16 mouse cellular contexts compared by ENCODE assay signal in the genomic region with DNA sequence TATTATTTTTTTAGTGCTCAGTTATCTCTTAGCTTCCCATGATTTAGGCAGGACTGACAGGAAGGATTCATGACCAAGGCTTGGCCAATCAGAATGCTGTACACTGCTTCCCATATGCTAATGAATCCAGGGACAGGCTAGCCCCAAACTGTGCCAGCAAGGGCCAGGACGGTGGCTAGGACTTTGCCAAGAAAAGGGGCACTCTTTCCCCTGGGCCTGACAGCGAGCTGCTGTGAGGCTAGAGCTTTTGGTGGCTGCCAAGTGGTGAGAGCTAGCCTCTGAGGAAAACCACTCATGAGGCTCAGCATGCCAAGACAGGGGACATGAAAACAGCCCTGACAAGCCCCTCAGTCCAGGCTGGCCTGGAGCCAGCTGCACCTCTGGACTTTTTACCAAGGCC.
DNase-seq lines count a peak whose midpoint lies in the region; ATAC-seq and TF ChIP-seq lines count a peak whose summit lies in the region.
"Had no signal": no experiment of that assay in that cellular context is flagged by ENCODE, and none has a peak within 500 bp of the region (broad histone marks: within the 10 kb centered on the region; RNA-seq: fewer than 3 reads in every experiment).

No protein-coding gene starts in this region.

- peaks cover 9% of the 10 kb centered on the region for H3K27me3 ChIP-seq in forebrain, embryonic 13.5 days
- H3K27me3 ChIP-seq in forebrain, embryonic 11.5 days (ENCODE audit: control insufficient read depth, insufficient read depth, low read length), result peaks cover 2% of the 10 kb centered on the region; the same call in 1 of the 2 replicates
- no peaks in the 10 kb centered on the region for H3K27me3 ChIP-seq in forebrain, embryonic 16.5 days (replicated peaks; ENCODE audit: control insufficient read depth, insufficient read depth, low read length)

- H3K27ac ChIP-seq in forebrain, embryonic 13.5 days, result peak overlapping the region; percentile 48
- no peak overlapping the region for H3K27ac ChIP-seq in forebrain, embryonic 11.5 days (ENCODE audit: low read depth, low read length)
- peak overlapping the region; percentile 21 for H3K27ac ChIP-seq in left cerebral cortex, adult 2 months
- peak overlapping the region; percentile 50 for H3K27ac ChIP-seq in forebrain, embryonic 16.5 days (ENCODE audit: low read length)
- H3K27ac ChIP-seq: embryonic facial prominence, embryonic 10.5 days; liver, embryonic 14.5 days; lung, embryonic 15.5 days; macrophage; midbrain, embryonic 12.5 days had no signal

- H3K4me3 ChIP-seq in forebrain, embryonic 13.5 days, result no peak overlapping the region
- no peak overlapping the region for H3K4me3 ChIP-seq in forebrain, embryonic 11.5 days (ENCODE audit: low read depth, low read length)
- no peak overlapping the region for H3K4me3 ChIP-seq in left cerebral cortex, adult 2 months
- H3K4me3 ChIP-seq in forebrain, embryonic 16.5 days (replicated peaks; ENCODE audit: low read length), result no peak overlapping the region
- H3K4me3 ChIP-seq: embryonic facial prominence, embryonic 10.5 days; heart, embryonic 12.5 days; lung, embryonic 15.5 days; midbrain, embryonic 12.5 days had no signal

- DNase-seq in forebrain, embryonic 11.5 days (ENCODE audit: low spot score), result no peak
- DNase-seq in left cerebral cortex, adult 2 months (ENCODE audit: extremely low spot score in 1 of 2, low spot score in 2 of 2), result no peak
- DNase-seq in left cerebral cortex, postnatal 36 days (ENCODE audit: low spot score in 2 of 2), result no peak
- DNase-seq in 3134 (ENCODE audit: extremely low read depth, insufficient read length, low spot score), result peak; percentile 36
- no peak for DNase-seq in frontal cortex, adult 2 months (ENCODE audit: extremely low spot score in 1 of 2, low spot score in 1 of 2)
- DNase-seq: heart, postnatal 14 days; kidney, postnatal 36 days; layer of hippocampus, adult 9-11 months had no signal

- no peak overlapping the region for H3K4me2 ChIP-seq in forebrain, embryonic 13.5 days
- no peak overlapping the region for H3K4me2 ChIP-seq in forebrain, embryonic 11.5 days (ENCODE audit: low read depth, low read length, severe bottlenecking)
- H3K4me2 ChIP-seq in forebrain, embryonic 16.5 days (ENCODE audit: low read length), result no peak overlapping the region
- H3K4me2 ChIP-seq: heart, embryonic 12.5 days; lung, embryonic 15.5 days; midbrain, embryonic 12.5 days had no signal

- no peak overlapping the region for H3K9ac ChIP-seq in forebrain, embryonic 13.5 days
- no peak overlapping the region for H3K9ac ChIP-seq in forebrain, embryonic 11.5 days (ENCODE audit: low read length)
- H3K9ac ChIP-seq in forebrain, embryonic 16.5 days (replicated peaks; ENCODE audit: low read depth, low read length), result no peak overlapping the region
- H3K9ac ChIP-seq: heart, embryonic 12.5 days; liver, embryonic 14.5 days; lung, embryonic 15.5 days; midbrain, embryonic 12.5 days had no signal

- no peaks in the 10 kb centered on the region for H3K36me3 ChIP-seq in forebrain, embryonic 13.5 days (ENCODE audit: poor library complexity, severe bottlenecking)
- no peaks in the 10 kb centered on the region for H3K36me3 ChIP-seq in forebrain, embryonic 11.5 days (ENCODE audit: control insufficient read depth, insufficient read depth, low read length)
- no peaks in the 10 kb centered on the region for H3K36me3 ChIP-seq in forebrain, embryonic 16.5 days (ENCODE audit: control insufficient read depth, insufficient read depth)
- H3K36me3 ChIP-seq: embryonic facial prominence, embryonic 10.5 days; heart, embryonic 12.5 days; lung, embryonic 15.5 days; midbrain, embryonic 12.5 days had no signal

- peaks cover 42% of the 10 kb centered on the region for H3K4me1 ChIP-seq in forebrain, embryonic 13.5 days
- peaks cover 7% of the 10 kb centered on the region; the same call in 1 of the 2 replicates for H3K4me1 ChIP-seq in forebrain, embryonic 11.5 days (replicated peaks; ENCODE audit: control insufficient read depth, insufficient read depth, low read length)
- H3K4me1 ChIP-seq in forebrain, embryonic 16.5 days (replicated peaks; ENCODE audit: control insufficient read depth, insufficient read depth, low read length), result peaks cover 26% of the 10 kb centered on the region
- H3K4me1 ChIP-seq: heart, embryonic 12.5 days; lung, embryonic 15.5 days had no signal

- intact Hi-C loops in left cerebral cortex, adult 2 months (cut with DNase I), result no loop called here
- intact Hi-C loops in left cerebral cortex, postnatal 36 days (cut with DNase I), result loop anchor here (5.0 kb wide), 1 partner anchor 73 kb away; no protein-coding TSS in a partner anchor

- 19% methylated on average over 2 of the region's 2 CpGs for WGBS in forebrain, embryonic 13.5 days
- 60% methylated on average over 2 of the region's 2 CpGs for WGBS in forebrain, embryonic 11.5 days
- 14% methylated on average over 2 of the region's 2 CpGs for WGBS in forebrain, embryonic 16.5 days

- TF ChIP-seq CTCF in left cerebral cortex, adult 2 months (IDR thresholded peaks at IDR 0.05), result no peak

- ATAC-seq in forebrain, embryonic 13.5 days, result peak; percentile 79
- ATAC-seq in forebrain, embryonic 11.5 days (replicated peaks; ENCODE audit: low FRiP score), result no peak
- ATAC-seq in forebrain, embryonic 16.5 days, result peak; percentile 82

- H3K9me3 ChIP-seq in forebrain, embryonic 13.5 days (replicated peaks), result no peaks in the 10 kb centered on the region
- no peaks in the 10 kb centered on the region for H3K9me3 ChIP-seq in forebrain, embryonic 11.5 days (ENCODE audit: control insufficient read depth, low read length)
- no peaks in the 10 kb centered on the region for H3K9me3 ChIP-seq in forebrain, embryonic 16.5 days (ENCODE audit: control insufficient read depth, low read length)
- H3K9me3 ChIP-seq: embryonic facial prominence, embryonic 10.5 days; lung, embryonic 15.5 days; midbrain, embryonic 12.5 days had no signal
